Mouse (Mus musculus): ENCODE data around the gene Gmip.

The Gmip gene

GRCm38 (mm10) chr8:69803366-69803765 is 5.1 kb upstream of the Gmip start:
- DNase-seq (ENCODE audit: low read depth, low spot score) = no peak

GRCm38 (mm10) chr8:69804537-69804936 is 3.9 kb upstream of the Gmip start:
- no peak for DNase-seq (ENCODE audit: low read depth, low spot score)

- no peak for DNase-seq (ENCODE audit: low read depth, low spot score)
These were observed 3.4 kb upstream of the Gmip start for GRCm38 (mm10) chr8:69805086-69805485.

GRCm38 (mm10) chr8:69805491-69805890 is 3.0 kb upstream of the Gmip start:
- DNase-seq (ENCODE audit: low read depth, low spot score) = no peak

- DNase-seq (ENCODE audit: low read depth, low spot score) = no peak
These were observed 1.2 kb upstream of the Gmip start for GRCm38 (mm10) chr8:69807236-69807635.

- no peak for DNase-seq (ENCODE audit: low read depth, low spot score)
These were observed 455 bp downstream of the Gmip start for GRCm38 (mm10) chr8:69808864-69809403.

- no peak for DNase-seq (ENCODE audit: low read depth, low spot score)
These were observed 1.3 kb downstream of the Gmip start for GRCm38 (mm10) chr8:69809820-69810219.

- no peak for DNase-seq (ENCODE audit: low read depth, low spot score)
These were observed 6.4 kb downstream of the Gmip start for GRCm38 (mm10) chr8:69814881-69815280.

GRCm38 (mm10) chr8:69815396-69815795 is 6.9 kb downstream of the Gmip start:
- no peak for DNase-seq (ENCODE audit: low read depth, low spot score)

- no peak for DNase-seq (ENCODE audit: low read depth, low spot score)
These were observed 12.0 kb downstream of the Gmip start for GRCm38 (mm10) chr8:69820466-69820865.

GRCm38 (mm10) chr8:69821971-69822385 is 13.5 kb downstream of the Gmip start:
- no peak for DNase-seq (ENCODE audit: low read depth, low spot score)

- DNase-seq (ENCODE audit: low read depth, low spot score) = no peak
These were observed 14.1 kb downstream of the Gmip start, which contains the start of gene Lpar2 for GRCm38 (mm10) chr8:69822386-69823191. Gene Lpar2, plus strand, starts transcription at chr8:69822429.

- DNase-seq (ENCODE audit: low read depth, low spot score) = no peak
These were observed 17.9 kb downstream of the Gmip start for GRCm38 (mm10) chr8:69826371-69826770.

GRCm38 (mm10) chr8:69832298-69832853 is 23.9 kb downstream of the Gmip start, which contains the start of gene Pbx4:
Gene Pbx4, plus strand, starts transcription at chr8:69832491.
- DNase-seq (ENCODE audit: low read depth, low spot score) = peak; percentile 39

- DNase-seq (ENCODE audit: low read depth, low spot score) = no peak
These were observed 28.7 kb downstream of the Gmip start for GRCm38 (mm10) chr8:69837057-69837682.

GRCm38 (mm10) chr8:69847167-69848065 is 38.9 kb downstream of the Gmip start:
- no peak for DNase-seq (ENCODE audit: low read depth, low spot score)

- DNase-seq (ENCODE audit: low read depth, low spot score) = no peak
These were observed 40.5 kb downstream of the Gmip start for GRCm38 (mm10) chr8:69848951-69849350.

GRCm38 (mm10) chr8:69849899-69850298 is 41.4 kb downstream of the Gmip start:
- no peak for DNase-seq (ENCODE audit: low read depth, low spot score)

GRCm38 (mm10) chr8:69850926-69851506 is 42.5 kb downstream of the Gmip start:
- no peak for DNase-seq (ENCODE audit: low read depth, low spot score)

GRCm38 (mm10) chr8:69853869-69854268 is 45.4 kb downstream of the Gmip start:
- DNase-seq (ENCODE audit: low read depth, low spot score) = no peak

- no peak for DNase-seq (ENCODE audit: low read depth, low spot score)
These were observed 52.3 kb downstream of the Gmip start for GRCm38 (mm10) chr8:69860807-69861206.

All from retina, adult 2 months (tissue).